Mouse (Mus musculus) neural tube, embryonic 12.5 days (tissue): Measurements from ENCODE around the gene Klf13. TPM values are rescaled to one million over a fixed set of nuclear protein-coding genes. Genes with fewer than 3 reads are reported as not detected.
A peak's percentile ranks its signal among the peaks of the same experiment; 100 is the strongest.

Experiments
- ATAC-seq: fragments of 200-750 bp; cut with Nextera tagmentation; 2 replicates; pipeline ENCODE4 v1.8.0; 2017; ENCODE audit warnings: low read depth, mild to moderate bottlenecking, moderate TSS enrichment, moderate library complexity; ENCODE audit not compliant: low FRiP score
- H3K27ac ChIP-seq: fragments of 300-500 bp; sonication (generic); 2 replicates; pipeline ENCODE4 v1.5.1; 2016
- H3K27me3 ChIP-seq: fragments of 300-500 bp; sonication (generic); replicated peaks from 2 replicates; pipeline ENCODE4 v1.6.1; 2016; ENCODE audit warnings: mild to moderate bottlenecking
- H3K36me3 ChIP-seq: fragments of 300-500 bp; sonication (generic); 2 replicates; pipeline ENCODE4 v1.6.1; 2016; ENCODE audit warnings: mild to moderate bottlenecking
- H3K4me1 ChIP-seq: fragments of 300-500 bp; sonication (generic); 2 replicates; pipeline ENCODE4 v1.6.1; 2016
- H3K4me2 ChIP-seq: fragments of 300-500 bp; sonication (generic); replicated peaks from 2 replicates; pipeline ENCODE4 v1.6.1; 2016; ENCODE audit warnings: mild to moderate bottlenecking
- H3K4me3 ChIP-seq: fragments of 300-500 bp; sonication (generic); 2 replicates; pipeline ENCODE4 v1.5.1; 2016
- H3K9ac ChIP-seq: fragments of 300-500 bp; sonication (generic); 2 replicates; pipeline ENCODE4 v1.6.1; 2016; ENCODE audit warnings: mild to moderate bottlenecking
- H3K9me3 ChIP-seq: fragments of 300-500 bp; sonication (generic); 2 replicates; pipeline ENCODE4 v1.6.1; 2016; ENCODE audit warnings: mild to moderate bottlenecking
- WGBS: fragments of 180-500 bp; shearing (Covaris S2); methylation state at CpG from one replicate; pipeline ENCODE4 v1.1.7; 2016; 5-methylcytosine and 5-hydroxymethylcytosine counted together
- polyA plus RNA-seq: library from polyadenylated mRNA; unstranded; fragments of >200 nt; fragmentation: Nextera tagmentation; extraction: Ambion mirVana; gene quantifications from 2 replicates; pipeline ENCODE4 v1.2.1, GENCODE M21; 2016

The Klf13 gene
- polyA plus RNA-seq, 1 experiment from 2014 or later = 34.0 TPM

- WGBS = 2% methylated on average over 22 of the region's 22 CpGs
- H3K9me3 ChIP-seq = no peaks in the 10 kb centered on the region
- H3K27ac ChIP-seq = no peak overlapping the region
- no peaks in the 10 kb centered on the region for H3K36me3 ChIP-seq
- peaks cover 25% of the 10 kb centered on the region for H3K4me1 ChIP-seq
- peak overlapping the region; percentile 49 for H3K9ac ChIP-seq
- 0 out of 2 replicates have a peak, but pooled peaks cover 5% of the 10 kb centered on the region for H3K27me3 ChIP-seq
- ATAC-seq = peak; percentile 80
- H3K4me3 ChIP-seq = peak overlapping the region; percentile 13; the same call in 1 of the 2 replicates
- peak overlapping the region; percentile 64 for H3K4me2 ChIP-seq
These were observed 41.7 kb downstream of the Klf13 start for GRCm38 (mm10) chr7:63896968-63897468.

GRCm38 (mm10) chr7:63896276-63896967 is 42.3 kb downstream of the Klf13 start:
- WGBS = 25% methylated on average over 17 of the region's 17 CpGs
- H3K9ac ChIP-seq = peak overlapping the region; percentile 49

GRCm38 (mm10) chr7:63895223-63895622 is 43.5 kb downstream of the Klf13 start:
- 88% methylated on average over 3 of the region's 3 CpGs for WGBS
- Histone ChIP-seq H3K9ac (no peak overlapping the region), H3K4me1 (peaks cover 17% of the 10 kb centered on the region), H3K9me3 (no peaks in the 10 kb centered on the region), H3K27me3 (0 out of 2 replicates have a peak, but pooled peaks cover 5% of the 10 kb centered on the region), H3K4me2 (no peak overlapping the region), H3K36me3 (peaks cover 12% of the 10 kb centered on the region), H3K27ac (no peak overlapping the region), H3K4me3 (no peak overlapping the region)
- no peak for ATAC-seq

More at GRCm38 (mm10) chr7:63896276-63896967, 42.3 kb downstream of the Klf13 start:
- Histone ChIP-seq H3K4me3 (peak overlapping the region; percentile 13; the same call in 1 of the 2 replicates), H3K4me2 (peak overlapping the region; percentile 64), H3K9me3 (no peaks in the 10 kb centered on the region), H3K36me3 (0 out of 2 replicates have a peak, but pooled peaks cover under 1% of the 10 kb centered on the region), H3K27ac (no peak overlapping the region), H3K27me3 (0 out of 2 replicates have a peak, but pooled peaks cover 5% of the 10 kb centered on the region), H3K4me1 (peaks cover 19% of the 10 kb centered on the region)
- peak; percentile 26; the same call in 1 of the 2 replicates for ATAC-seq

GRCm38 (mm10) chr7:63894662-63895061 is 44.1 kb downstream of the Klf13 start:
- 83% methylated on average over 4 of the region's 4 CpGs for WGBS
- Histone ChIP-seq H3K4me2 (no peak overlapping the region), H3K4me1 (peaks cover 17% of the 10 kb centered on the region), H3K27ac (no peak overlapping the region), H3K9me3 (no peaks in the 10 kb centered on the region), H3K4me3 (no peak overlapping the region), H3K9ac (no peak overlapping the region), H3K27me3 (0 out of 2 replicates have a peak, but pooled peaks cover 5% of the 10 kb centered on the region), H3K36me3 (peaks cover 18% of the 10 kb centered on the region)
- no peak for ATAC-seq

GRCm38 (mm10) chr7:63893729-63894128 is 45.0 kb downstream of the Klf13 start:
- peaks cover 25% of the 10 kb centered on the region for H3K36me3 ChIP-seq
- H3K9me3 ChIP-seq = no peaks in the 10 kb centered on the region
- no peak for ATAC-seq
- H3K4me1 ChIP-seq = peaks cover 17% of the 10 kb centered on the region
- WGBS = 69% methylated on average over 4 of the region's 4 CpGs
- 0 out of 2 replicates have a peak, but pooled peaks cover 5% of the 10 kb centered on the region for H3K27me3 ChIP-seq
- no peak overlapping the region for H3K4me2 ChIP-seq
- H3K9ac ChIP-seq = no peak overlapping the region
- H3K27ac ChIP-seq = no peak overlapping the region
- H3K4me3 ChIP-seq = no peak overlapping the region

GRCm38 (mm10) chr7:63893201-63893600 is 45.5 kb downstream of the Klf13 start:
- WGBS = 88% methylated on average over 5 of the region's 5 CpGs

GRCm38 (mm10) chr7:63891488-63892075 is 47.1 kb downstream of the Klf13 start:
- Histone ChIP-seq H3K4me3 (no peak overlapping the region), H3K4me2 (no peak overlapping the region), H3K4me1 (peaks cover 5% of the 10 kb centered on the region), H3K27ac (no peak overlapping the region), H3K36me3 (peaks cover 25% of the 10 kb centered on the region), H3K27me3 (no peaks in the 10 kb centered on the region), H3K9me3 (no peaks in the 10 kb centered on the region), H3K9ac (no peak overlapping the region)
- ATAC-seq = no peak
- 84% methylated on average over 43 of the region's 43 CpGs for WGBS

More at GRCm38 (mm10) chr7:63893201-63893600, 45.5 kb downstream of the Klf13 start:
- Histone ChIP-seq H3K36me3 (peaks cover 25% of the 10 kb centered on the region), H3K27ac (no peak overlapping the region), H3K27me3 (0 out of 2 replicates have a peak, but pooled peaks cover 5% of the 10 kb centered on the region), H3K4me1 (peaks cover 17% of the 10 kb centered on the region), H3K4me2 (no peak overlapping the region), H3K9ac (no peak overlapping the region), H3K9me3 (no peaks in the 10 kb centered on the region), H3K4me3 (no peak overlapping the region)
- no peak for ATAC-seq

- ATAC-seq = no peak
- Histone ChIP-seq H3K4me3 (no peak overlapping the region), H3K27me3 (no peaks in the 10 kb centered on the region), H3K4me2 (no peak overlapping the region), H3K27ac (no peak overlapping the region), H3K9me3 (no peaks in the 10 kb centered on the region), H3K9ac (no peak overlapping the region), H3K36me3 (peaks cover 25% of the 10 kb centered on the region), H3K4me1 (no peaks in the 10 kb centered on the region)
- WGBS = 74% methylated on average over 9 of the region's 9 CpGs
These were observed 49.4 kb downstream of the Klf13 start for GRCm38 (mm10) chr7:63889116-63889975.

- H3K4me1 ChIP-seq = no peaks in the 10 kb centered on the region
- H3K4me3 ChIP-seq = no peak overlapping the region
- no peak overlapping the region for H3K27ac ChIP-seq
- no peak for ATAC-seq
- no peak overlapping the region for H3K9ac ChIP-seq
- H3K4me2 ChIP-seq = no peak overlapping the region
- no peaks in the 10 kb centered on the region for H3K27me3 ChIP-seq
- peaks cover 25% of the 10 kb centered on the region for H3K36me3 ChIP-seq
- no peaks in the 10 kb centered on the region for H3K9me3 ChIP-seq
- WGBS = 85% methylated on average over 6 of the region's 6 CpGs
These were observed 50.0 kb downstream of the Klf13 start for GRCm38 (mm10) chr7:63888674-63889073.

GRCm38 (mm10) chr7:63887602-63888123 is 51.1 kb downstream of the Klf13 start:
- WGBS = 86% methylated on average over 10 of the region's 10 CpGs
- H3K27ac ChIP-seq = no peak overlapping the region
- H3K4me1 ChIP-seq = no peaks in the 10 kb centered on the region
- ATAC-seq = no peak
- H3K9me3 ChIP-seq = no peaks in the 10 kb centered on the region
- no peaks in the 10 kb centered on the region for H3K27me3 ChIP-seq
- no peak overlapping the region for H3K9ac ChIP-seq
- H3K36me3 ChIP-seq = peaks cover 25% of the 10 kb centered on the region
- no peak overlapping the region for H3K4me2 ChIP-seq
- H3K4me3 ChIP-seq = no peak overlapping the region

- no peaks in the 10 kb centered on the region for H3K4me1 ChIP-seq
- H3K4me2 ChIP-seq = no peak overlapping the region
- H3K4me3 ChIP-seq = no peak overlapping the region
- peaks cover 25% of the 10 kb centered on the region for H3K36me3 ChIP-seq
- WGBS = 64% methylated on average over 8 of the region's 8 CpGs
- no peak overlapping the region for H3K27ac ChIP-seq
- no peak overlapping the region for H3K9ac ChIP-seq
- no peak for ATAC-seq
- no peaks in the 10 kb centered on the region for H3K9me3 ChIP-seq
- H3K27me3 ChIP-seq = no peaks in the 10 kb centered on the region
These were observed 51.6 kb downstream of the Klf13 start for GRCm38 (mm10) chr7:63887034-63887551.
